Mouse (Mus musculus) frontal cortex, postnatal 25 days (tissue): ENCODE data around the gene Irf8.
A peak's percentile ranks its signal among the peaks of the same experiment; 100 is the strongest.
"Not testable (repeated sequence)": the region's sequence is repeated elsewhere in the genome, so short reads cannot be mapped to it uniquely, and the experiment has no call there.

Experiments
- DNase-seq, 2 experiments: peaks; one replicate each; pipeline ENCODE4 v3.0.0; 2022; ENCODE audit warnings: low spot score in 2 of 2

Gene Irf8

GRCm38 (mm10) chr8:120795944-120796635, 59.9 kb downstream of the Irf8 start:
- peak; percentile 69 to 73 for DNase-seq

GRCm38 (mm10) chr8:120797019-120797727, 61.0 kb downstream of the Irf8 start:
- DNase-seq, result no peak

GRCm38 (mm10) chr8:120800308-120800865, 64.2 kb downstream of the Irf8 start:
- peak; percentile 40 to 45 for DNase-seq

- not testable (repeated sequence) for DNase-seq
Measured at GRCm38 (mm10) chr8:120803661-120804375, 67.7 kb downstream of the Irf8 start.

GRCm38 (mm10) chr8:120804741-120805140, 68.6 kb downstream of the Irf8 start:
- DNase-seq, result no peak
